Mouse (Mus musculus) gastrocnemius, postnatal 4 days (tissue): ENCODE results near the gene Znrf1. TPM values are rescaled to one million over a fixed set of nuclear protein-coding genes. Genes with fewer than 3 reads are reported as not detected.
"Not testable (repeated sequence)": the region's sequence is repeated elsewhere in the genome, so short reads cannot be mapped to it uniquely, and the experiment has no call there.

Source experiments
- DNase-seq, 2 experiments: peaks; one replicate each; pipeline ENCODE4 v3.0.0; 2021 to 2022; ENCODE audit warnings: low spot score in 2 of 2, mixed read lengths in 2 of 2
- total RNA-seq, 2 experiments: library from RNA; stranded (reverse); gene quantifications; 2 replicates each; pipeline ENCODE4 v1.2.3; 2021

The Znrf1 gene
- total RNA-seq, 2 experiments from 2014 or later, result 69.2 to 70.8 TPM

- no peak for DNase-seq
Measured at GRCm38 (mm10) chr8:111628401-111628800, 92.5 kb downstream of the Znrf1 start.

- no peak for DNase-seq
Measured at GRCm38 (mm10) chr8:111628894-111629501, 93.1 kb downstream of the Znrf1 start.

- no peak for DNase-seq
Measured at GRCm38 (mm10) chr8:111630105-111630521, 94.2 kb downstream of the Znrf1 start, which contains the start of gene Ldhd. Ldhd (minus strand) TSS chr8:111630374.

- no peak for DNase-seq
Measured at GRCm38 (mm10) chr8:111631589-111631988, 95.7 kb downstream of the Znrf1 start.

GRCm38 (mm10) chr8:111632976-111633375 lies 97.1 kb downstream of the Znrf1 start:
- no peak for DNase-seq

- no peak for DNase-seq
Measured at GRCm38 (mm10) chr8:111638086-111638485, 102.2 kb downstream of the Znrf1 start.

- no peak for DNase-seq
Measured at GRCm38 (mm10) chr8:111641064-111641463, 105.2 kb downstream of the Znrf1 start.

- DNase-seq, result no peak
Measured at GRCm38 (mm10) chr8:111642496-111642895, 106.6 kb downstream of the Znrf1 start.

- no peak for DNase-seq
Measured at GRCm38 (mm10) chr8:111642939-111643263, 107.0 kb downstream of the Znrf1 start.

GRCm38 (mm10) chr8:111643264-111644141 lies 107.6 kb downstream of the Znrf1 start, which contains the start of gene Zfp1:
Zfp1 (plus strand) TSS chr8:111643401.
- DNase-seq, result peak; percentile 82 to 91

GRCm38 (mm10) chr8:111644286-111645051 lies 108.6 kb downstream of the Znrf1 start:
- DNase-seq, result not testable (repeated sequence)

GRCm38 (mm10) chr8:111645715-111646114 lies 109.8 kb downstream of the Znrf1 start:
- no peak for DNase-seq

- no peak for DNase-seq
Measured at GRCm38 (mm10) chr8:111648834-111649233, 112.9 kb downstream of the Znrf1 start.

- no peak for DNase-seq
Measured at GRCm38 (mm10) chr8:111650651-111651050, 114.8 kb downstream of the Znrf1 start.

GRCm38 (mm10) chr8:111653524-111653923 lies 117.6 kb downstream of the Znrf1 start:
- DNase-seq, result no peak

- DNase-seq, result no peak
Measured at GRCm38 (mm10) chr8:111657312-111657854, 121.5 kb downstream of the Znrf1 start.

GRCm38 (mm10) chr8:111658819-111659423 lies 123.0 kb downstream of the Znrf1 start:
- no peak for DNase-seq

- DNase-seq, result peak; percentile 35 to 73
Measured at GRCm38 (mm10) chr8:111662473-111662872, 126.6 kb downstream of the Znrf1 start.

- no peak for DNase-seq
Measured at GRCm38 (mm10) chr8:111666751-111667150, 130.9 kb downstream of the Znrf1 start.
